Mouse (Mus musculus) cortical plate, adult 2 months (tissue): ENCODE data around the gene Ubtd2.

ENCODE experiments used
- CTCF ChIP-seq: fragments of 200-500 bp; IDR thresholded peaks from 2 replicates; pipeline ENCODE4 v1.5.1; 2011; ENCODE audit warnings: mild to moderate bottlenecking, control low read depth, low read length; ENCODE audit not compliant: insufficient read depth; ENCODE audit errors: extremely low read depth
- POLR2A ChIP-seq: fragments of 200-500 bp; IDR thresholded peaks from 2 replicates; pipeline ENCODE4 v1.6.1; 2011; ENCODE audit warnings: mild to moderate bottlenecking, low read length, control low read depth; ENCODE audit not compliant: insufficient read depth; ENCODE audit errors: extremely low read depth

- no peak for TF ChIP-seq POLR2A
- no peak for TF ChIP-seq CTCF
Measured at GRCm38 (mm10) chr11:32565088-32565487, 109.9 kb downstream of the Ubtd2 start.
